Mouse (Mus musculus): ENCODE data around the gene Igfbp3.

The Igfbp3 gene

DNA sequence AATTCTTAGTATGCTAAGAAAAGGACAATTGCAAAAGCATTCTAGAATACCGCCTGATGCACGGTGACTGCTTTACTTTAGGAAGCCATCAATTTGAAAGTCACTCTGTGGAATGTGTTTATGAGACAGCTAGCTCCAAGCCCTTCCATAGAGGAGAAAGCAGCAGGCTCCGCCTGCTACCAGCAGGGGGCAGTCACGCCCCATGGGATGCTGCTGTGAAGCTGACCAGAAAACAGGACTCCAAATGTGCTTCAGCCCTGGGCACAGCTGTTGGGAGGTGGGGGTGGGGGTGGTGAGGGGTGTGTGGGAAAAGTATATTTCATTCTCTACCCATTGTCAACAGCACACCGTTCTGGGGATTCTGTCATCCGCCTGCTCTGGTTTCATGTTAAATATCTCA is 3.4 kb downstream of the Igfbp3 start:
- peak; percentile 66 for DNase-seq

DNA sequence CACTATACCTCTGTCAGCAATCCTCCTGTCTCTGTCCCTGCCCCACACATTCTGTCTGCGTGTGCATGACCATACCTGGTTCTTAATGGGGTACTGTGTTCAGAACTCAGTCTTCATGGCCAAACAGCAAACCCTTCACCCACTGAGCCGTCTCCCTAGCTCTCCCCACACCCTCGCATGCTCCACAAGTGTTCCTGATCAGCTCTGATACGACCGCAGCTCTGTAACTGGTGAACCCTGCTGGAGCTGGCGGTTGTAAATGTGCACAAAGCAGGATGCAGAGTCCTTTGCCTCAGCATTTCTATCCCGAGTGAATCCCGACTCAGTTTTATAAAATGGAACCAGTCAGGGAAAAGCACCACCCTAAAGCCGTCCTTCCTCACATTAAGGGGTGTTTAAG is 9.9 kb downstream of the Igfbp3 start:
- DNase-seq: no peak

DNA sequence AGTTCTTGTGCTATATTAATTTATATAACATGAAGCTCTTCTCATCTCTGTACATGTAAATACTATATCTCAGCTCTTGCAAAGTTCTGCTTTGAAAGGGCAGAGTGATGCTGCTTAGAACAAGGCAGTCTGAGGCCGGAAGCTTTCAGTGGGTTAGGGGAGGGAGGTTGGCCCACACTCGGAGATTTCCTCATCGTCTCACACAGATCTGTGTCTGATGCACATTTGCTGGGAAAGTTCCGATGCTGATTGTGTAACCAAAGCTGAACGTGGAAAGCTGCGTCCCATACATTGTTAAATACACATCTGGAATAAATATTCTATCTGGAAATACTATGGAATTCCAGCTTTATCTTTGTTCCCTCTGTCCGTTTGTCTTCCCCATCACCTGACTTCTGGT is 11.5 kb downstream of the Igfbp3 start:
- no peak for DNase-seq

DNA sequence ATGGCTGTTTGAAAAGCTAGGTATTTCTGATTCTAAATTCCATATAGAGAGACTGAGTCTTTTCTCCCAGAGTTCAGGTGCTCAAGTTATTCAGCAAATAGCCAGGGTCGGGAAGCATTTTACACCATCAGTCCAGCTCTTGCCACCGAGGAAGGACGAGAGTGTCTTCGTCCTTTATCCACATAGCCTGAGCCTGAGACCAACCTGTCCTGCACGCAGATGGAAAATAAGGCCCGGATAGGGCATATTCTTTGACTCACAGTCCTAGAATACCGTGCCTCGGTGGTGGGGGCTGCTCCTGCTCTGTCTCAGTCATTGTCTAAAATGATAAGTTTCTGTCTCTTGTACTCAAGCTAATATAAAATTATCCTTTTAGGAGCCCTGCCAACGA is 13.3 kb downstream of the Igfbp3 start:
- no peak for DNase-seq

DNA sequence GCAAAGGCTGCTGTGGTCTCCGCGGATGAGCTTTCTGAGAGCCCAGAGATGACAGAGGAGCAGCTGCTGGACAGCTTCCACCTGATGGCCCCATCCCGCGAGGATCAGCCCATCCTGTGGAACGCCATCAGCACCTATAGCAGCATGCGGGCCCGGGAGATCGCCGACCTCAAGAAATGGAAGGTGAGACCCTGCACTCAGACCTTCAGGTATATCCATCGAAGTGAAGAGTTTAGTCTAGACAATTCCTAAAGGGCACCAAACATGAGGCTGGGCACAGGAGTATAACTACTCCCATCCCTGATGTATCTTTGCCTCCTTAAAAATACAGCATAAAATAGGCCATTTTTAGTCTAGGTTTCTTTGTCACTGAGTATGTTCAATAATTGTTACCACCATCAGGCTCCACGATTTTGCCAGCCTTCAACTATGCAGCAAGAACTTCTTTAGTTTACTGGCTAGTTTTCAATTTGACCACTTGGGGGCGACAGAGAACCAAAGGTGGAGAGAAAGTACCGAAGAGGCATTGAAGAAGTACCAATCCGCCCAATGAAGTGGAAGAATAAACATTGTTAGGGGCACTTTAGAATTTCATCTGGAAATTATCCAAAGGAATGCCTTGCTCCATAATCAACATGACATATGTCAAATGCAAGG is 13.9 kb downstream of the Igfbp3 start:
- no peak for DNase-seq

DNA sequence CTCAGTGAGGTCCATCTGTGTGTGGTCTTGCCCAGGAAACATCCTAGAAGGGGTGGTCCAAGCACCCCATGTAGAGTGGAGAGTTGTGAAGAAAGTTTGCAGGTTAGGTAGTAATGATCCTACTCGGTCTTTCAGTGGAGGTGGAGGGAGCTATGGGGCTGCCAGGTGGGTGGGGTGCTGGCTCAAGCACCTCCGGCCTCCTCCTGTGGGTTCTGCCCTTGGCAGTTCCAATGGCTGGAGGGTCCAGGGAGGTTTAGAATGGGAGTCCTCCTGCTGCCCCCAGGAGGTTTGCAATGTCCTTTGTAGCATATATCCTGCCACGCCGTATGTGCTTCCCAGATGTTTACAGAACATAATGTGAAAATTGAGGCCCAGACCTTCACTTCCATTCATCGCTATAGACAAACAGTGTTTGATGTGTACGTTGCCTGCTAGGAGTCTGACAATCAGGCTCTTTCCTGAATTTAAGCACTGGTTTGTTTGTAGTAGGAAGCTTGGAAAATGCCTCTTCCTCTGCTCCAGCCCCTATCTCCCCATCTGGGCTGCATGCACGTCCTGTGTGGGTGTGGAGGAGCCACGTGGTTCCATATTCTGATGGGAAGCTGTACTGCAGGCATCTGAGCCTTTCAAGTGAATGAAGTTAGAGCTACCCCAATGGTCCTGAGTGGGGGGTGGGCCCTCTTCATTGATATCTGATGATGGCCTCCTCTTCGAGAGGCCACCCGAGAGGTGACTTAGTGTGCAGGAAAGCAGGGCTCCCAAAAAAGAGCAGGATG is 15.1 kb downstream of the Igfbp3 start:
- no peak for DNase-seq

DNA sequence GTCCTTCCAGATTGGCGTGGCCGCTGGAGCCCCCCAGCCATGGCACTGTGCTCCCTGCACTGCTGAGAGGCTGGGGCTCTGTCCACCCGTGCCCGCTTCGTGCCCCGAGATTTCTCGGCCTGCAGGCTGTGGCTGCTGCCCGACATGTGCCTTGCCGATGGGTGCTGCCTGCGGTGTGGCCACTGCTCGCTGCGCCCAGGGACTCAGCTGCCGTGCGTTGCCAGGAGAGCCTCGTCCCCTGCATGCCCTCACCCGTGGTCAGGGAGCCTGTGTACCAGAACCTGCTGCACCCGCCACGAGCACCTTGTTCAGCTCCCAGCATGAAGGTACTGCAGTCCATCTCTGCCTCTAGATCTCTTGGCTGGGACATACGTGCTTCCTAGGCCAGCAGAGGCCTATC is 15.7 kb downstream of the Igfbp3 start:
- DNase-seq: peak; percentile 30

DNA sequence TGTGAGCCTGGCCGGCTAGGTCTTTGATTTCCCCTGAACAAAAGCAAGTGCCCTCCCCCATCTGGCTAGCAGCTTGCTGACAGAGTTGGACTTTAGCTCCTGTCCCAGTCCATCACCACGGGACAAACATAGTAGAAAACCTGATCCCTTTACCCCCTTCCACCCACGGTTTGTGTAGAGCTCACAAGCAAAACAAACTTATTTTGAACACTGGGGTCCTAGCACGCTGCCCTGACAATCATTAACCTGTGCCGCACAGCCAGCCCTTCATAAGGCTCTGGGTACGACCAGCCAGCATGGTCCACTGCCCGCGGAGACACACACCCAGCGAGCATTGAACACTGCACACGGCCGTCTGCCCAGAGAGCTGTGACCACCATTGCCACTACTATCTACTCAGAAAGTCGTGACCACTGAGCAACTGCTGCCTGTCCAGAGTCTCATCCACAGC is 16.2 kb downstream of the Igfbp3 start, which contains the start of gene Igfbp1:
Gene Igfbp1 (plus strand): TSS at position 292 of the 451 bp plus-strand sequence.
- DNase-seq: peak; percentile 88

DNA sequence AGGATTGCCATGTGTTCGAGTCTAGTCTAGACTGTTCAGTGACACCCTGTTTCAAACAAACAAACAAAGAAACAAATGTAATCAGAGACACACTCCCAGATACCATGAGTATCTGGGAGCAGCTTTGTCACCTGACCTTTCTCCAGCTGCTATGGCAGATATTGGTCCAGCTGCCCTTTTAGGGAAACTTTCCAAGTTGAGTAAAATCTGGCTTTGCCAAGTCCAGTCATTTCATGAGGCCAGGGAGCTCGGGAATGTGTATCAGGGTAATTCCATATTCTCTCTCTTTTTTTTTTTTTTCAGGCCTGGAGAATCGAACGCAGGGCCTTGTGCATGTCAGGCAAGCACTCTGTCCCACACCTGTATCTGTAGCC is 18.4 kb downstream of the Igfbp3 start:
- no peak for DNase-seq

DNA sequence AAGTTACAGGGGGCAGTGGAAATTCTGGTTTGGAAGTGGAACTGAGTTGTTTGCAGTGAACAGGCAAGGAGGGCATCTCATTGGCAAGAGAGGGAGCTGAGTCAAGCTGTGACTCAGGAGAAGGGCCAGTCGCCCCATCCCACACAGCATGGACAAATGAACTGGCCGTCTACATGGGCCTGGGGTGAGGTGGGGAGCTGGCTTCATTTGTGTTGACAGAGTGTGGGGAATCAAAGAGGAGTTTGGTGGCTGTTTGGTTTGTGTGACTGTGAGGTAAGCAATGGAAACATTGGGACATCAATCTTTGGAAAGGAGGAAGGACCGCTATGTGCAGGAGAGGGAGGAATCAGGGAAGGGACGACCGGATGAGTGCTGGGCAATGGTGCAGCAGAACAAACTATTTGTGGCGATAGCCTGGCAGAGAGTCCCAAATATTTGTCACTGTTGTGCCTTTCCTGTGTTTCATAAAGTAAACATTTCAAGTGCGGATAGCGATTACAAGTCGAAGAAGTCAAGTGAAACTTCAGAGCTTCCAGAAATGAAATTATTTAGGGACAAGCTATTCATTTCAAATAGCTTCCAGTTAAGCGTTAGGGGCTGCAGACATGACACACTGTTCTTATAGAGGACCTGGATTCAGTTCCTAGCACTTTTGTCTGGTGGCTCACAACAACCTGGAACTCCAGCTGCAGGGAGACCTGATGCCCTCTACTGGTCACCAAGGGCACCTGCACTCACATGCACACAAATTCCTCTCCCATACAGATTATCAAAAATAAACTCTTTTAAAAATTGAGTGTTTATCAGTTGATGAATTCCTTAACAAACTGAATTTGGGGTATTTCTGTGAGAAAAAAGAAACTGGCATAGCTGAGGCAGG is 19.1 kb downstream of the Igfbp3 start:
- no peak for DNase-seq

DNA sequence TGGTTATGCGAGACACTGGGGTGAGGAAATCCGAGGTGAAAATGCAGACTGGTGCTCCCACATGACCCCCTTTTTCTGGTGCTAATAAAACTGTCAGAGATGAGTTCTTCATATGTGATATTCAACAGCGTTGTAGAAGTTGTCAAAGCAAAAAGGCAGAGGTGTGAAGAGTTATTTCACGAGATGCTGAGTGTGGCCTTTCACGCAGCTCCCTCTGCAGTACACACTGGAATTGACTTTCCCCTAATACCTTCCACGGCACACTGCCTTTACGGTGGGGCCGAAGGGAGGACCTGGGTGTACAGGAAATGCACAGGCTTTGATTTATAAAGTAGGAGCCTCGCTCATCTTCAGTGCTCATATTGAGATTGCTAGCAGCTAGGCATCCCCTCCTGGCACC is 20.6 kb downstream of the Igfbp3 start:
- no peak for DNase-seq

DNA sequence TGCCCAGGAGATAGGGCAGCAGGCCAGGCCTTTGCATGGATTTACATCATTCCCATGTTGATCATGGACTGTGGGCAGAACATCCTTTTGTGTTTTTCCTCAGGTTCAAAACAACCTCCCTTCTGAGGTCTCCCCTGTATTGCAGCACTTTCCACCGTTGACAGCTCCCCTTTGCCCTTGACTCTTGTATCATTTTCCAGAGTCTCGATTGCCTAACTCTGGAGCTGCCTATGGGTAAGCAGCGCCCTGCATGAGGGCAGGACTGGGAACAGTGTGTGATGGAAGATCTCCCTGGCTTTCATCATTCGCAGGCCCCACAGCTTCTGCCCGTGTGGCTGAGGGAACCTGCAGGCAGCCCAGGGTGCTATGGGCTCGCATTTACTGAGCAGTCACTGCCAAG is 21.0 kb downstream of the Igfbp3 start:
- no peak for DNase-seq

DNA sequence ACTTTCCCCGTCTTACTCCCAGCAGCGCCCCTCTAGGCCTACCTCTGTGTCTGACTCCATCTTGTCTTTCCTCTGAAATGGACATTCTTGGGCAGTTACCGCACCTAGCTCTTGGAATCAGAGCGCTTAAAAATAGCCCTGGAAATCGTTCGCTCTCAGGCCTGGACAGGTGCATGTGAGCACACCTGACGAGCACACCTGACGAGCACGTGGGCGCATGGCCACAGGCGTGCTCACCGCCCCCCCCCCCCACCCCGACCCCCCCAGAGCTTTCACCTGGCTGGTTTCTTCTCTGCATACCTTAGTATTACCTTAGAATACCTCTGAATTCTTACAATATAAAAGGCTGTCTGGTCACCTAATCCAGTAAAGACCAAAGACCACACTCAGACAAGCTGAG is 25.3 kb downstream of the Igfbp3 start, which contains the start of gene Gm11985:
Gene Gm11985 (minus strand): TSS at position 101 of the 400 bp plus-strand sequence.
- no peak for DNase-seq

DNA sequence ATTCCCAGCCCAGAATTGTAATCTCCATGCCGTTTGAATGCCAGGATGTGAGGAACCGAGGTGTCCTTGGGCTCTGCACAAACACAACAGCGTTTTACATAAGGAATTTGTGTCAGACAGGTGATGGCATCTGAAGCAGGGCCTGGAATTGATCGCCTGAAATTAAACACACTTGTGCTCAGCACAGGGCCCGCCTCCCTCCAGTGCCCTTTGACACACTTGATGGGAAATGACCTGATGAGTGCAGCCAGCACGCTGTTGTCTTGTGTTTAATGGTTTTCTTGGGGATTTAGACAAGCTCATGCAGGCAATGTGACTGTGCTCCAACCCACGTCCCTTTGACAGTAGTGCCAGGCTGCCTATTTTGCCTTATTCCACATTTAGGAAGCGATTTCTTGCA is 26.3 kb downstream of the Igfbp3 start:
- DNase-seq: no peak

DNA sequence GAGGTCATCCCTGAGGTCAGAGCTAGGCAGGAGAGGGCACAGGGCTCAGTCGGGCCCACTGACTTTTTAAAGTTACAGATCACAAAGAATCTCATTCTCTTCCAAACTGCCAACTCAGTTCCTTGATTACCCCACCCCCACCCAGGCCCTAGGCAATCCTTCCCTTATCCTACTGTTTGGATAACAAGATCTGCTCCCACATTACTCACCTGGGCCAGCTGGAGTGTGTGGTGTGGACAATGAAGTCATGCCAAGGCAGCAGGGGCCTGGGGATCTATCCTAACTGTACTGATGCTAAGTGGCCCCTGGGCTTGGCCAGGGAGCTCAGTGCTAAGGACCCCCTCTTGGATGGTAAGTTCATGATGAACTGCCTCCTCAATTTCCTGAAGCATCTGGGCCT is 29.3 kb downstream of the Igfbp3 start:
- DNase-seq: no peak

DNA sequence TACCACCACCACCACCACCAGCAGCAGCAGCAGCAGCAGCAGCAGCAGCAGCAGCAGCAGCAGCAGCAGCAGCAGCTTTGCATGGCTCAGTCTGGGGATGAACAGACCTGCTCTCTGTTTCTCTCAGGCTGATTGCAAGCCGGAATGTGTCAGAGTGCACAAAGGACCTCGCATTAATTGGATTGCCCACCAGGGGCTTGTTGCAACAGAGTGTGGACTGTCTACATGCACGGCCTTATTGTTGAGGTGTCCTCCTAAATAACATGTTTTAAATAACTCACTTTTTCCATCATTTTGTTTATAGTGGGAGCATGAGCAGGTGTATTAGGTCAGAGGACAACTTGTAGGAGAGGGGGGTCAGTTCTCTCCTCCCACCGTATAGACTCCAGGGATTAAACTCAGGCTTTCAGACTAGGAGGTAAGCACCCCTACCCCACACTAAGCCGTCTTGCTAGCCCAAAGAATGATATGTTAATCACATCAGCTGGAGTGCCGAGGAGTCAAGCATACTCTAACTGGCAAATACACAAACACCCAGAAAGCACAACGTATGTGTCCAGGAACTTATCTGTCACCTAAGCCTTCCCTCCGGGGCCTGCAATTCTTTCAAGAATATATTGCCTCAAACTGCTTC is 31.2 kb downstream of the Igfbp3 start:
- no peak for DNase-seq

DNA sequence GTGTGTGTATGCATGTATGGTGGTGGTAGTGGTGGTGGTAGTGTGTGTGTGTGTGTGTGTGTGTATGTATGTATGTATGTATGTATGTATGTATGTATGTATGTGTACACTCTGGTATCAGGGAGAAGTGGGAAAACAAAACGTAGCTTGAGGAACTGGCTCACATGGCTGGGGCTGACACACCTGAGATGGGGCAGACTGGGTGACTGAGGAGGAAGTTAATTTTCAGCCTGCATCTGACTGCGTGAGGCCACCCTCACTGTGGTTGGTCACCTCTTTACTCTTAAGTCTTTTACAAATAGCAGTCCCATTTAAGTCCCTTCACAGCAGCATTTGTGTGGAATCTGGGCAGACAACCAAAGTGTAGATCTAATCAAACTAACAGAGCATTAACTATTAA is 34.4 kb downstream of the Igfbp3 start:
- DNase-seq: no peak

DNA sequence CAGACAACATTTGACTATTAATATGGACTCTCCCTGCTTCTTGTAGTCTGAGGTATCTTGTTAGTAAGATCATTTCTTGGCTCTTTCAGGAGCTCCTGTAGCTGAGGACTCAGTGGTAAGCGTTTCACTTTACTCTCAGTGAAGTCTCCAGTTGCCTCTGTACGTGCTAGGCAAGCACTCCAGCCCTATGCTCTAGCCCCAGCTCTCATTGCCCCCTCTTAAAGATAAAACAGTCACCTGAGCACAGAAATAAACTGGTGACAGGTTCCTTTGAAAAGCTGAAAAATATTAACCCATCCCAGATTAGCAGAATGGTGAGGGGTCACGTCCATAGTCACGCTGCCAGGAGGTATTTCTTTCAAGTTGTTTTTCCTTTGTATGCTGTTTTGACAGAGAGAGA is 35.0 kb downstream of the Igfbp3 start:
- DNase-seq: no peak

DNA sequence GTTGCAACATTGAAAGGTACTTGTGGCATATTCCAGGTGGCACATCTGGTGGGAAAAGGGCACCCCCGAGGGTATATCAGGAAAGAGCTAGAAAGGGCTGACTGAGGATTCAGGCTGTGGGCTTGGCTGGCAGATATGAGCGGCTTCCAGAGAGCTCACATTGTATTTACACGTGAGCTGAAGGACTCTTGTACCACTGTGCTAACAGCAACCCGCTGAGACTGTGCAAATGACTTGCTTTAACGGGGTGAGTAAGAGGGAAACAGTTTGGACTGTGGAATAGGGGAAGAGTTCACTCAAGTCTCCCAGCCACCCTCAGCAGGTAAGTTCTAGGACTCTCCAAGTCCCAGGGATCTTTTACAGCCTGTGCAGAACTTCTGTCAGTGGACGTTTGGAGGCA is 40.1 kb downstream of the Igfbp3 start:
- DNase-seq: peak; percentile 80

DNA sequence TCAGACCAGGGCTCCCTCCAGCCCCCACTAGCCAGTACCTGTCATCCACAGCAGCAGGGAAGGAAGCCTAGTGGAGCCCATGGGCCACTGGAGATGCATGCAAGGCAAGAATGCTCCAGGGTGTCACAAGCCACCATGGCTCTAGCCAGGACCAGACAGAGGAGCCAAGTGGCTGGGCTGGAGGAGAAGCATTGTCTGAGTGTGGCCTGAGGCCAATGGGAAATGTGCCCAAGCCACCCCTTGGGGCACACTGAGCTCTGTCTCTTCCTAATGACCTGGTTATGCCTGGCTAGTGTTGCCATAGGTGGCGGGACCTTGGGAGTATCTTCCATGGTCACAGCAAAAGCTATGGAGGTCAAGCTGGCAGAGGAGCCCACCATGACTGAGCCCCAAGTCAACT is 44.1 kb downstream of the Igfbp3 start:
- no peak for DNase-seq

DNA sequence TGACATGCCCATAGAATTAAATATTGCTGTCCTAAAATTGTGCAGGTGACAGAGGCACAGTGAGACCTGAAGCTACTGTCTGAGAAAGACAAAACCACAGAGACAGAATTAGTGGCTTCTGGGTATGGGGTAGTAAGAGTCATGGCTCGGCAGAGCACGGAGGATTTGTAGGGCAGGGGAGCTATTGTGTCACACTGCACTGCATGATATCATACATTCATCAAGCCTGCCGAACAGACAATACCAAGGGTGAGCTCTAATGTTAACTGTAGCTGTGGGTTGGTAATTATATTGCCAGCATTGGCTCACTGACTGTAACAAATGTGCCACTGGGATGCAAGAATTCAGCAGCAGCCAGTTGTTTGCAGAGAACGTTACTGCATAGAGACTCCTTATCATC is 49.3 kb downstream of the Igfbp3 start:
- DNase-seq: no peak

DNA sequence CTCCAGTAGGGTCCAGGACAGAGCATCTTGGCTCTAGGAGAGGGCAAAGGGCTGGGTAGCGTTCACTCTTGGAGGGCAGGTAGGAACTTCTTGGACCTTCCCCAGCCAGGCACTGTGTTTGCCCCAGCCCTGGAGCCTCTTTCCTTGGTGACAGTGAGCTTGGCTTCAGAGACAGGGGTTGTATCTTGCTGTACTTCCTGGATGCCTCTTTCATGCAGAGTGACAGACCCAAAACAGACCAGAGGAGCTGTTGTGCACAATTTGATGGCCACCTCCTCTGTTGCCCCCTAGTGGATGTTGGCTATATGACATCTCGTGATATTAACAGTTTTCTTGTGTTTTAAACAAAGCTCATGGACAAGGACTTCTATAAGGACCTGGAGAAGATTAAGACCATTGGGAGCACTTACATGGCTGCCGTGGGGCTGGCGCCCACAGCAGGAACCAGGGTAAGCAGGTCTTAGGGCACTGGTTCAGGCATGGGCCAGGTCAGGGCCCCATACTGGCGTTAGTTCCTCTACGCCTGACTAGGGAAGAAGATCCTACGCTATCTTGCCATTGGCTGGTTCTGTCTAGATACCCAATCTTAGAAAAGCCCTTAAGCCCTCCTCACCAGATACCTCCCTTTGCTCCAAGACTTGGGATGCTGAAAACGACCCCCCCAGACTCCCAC is 52.1 kb downstream of the Igfbp3 start:
- DNase-seq: no peak

Data from kidney, adult 11 months (tissue).